Mouse (Mus musculus) stomach, embryonic 14.5 days (tissue): ENCODE data around the gene Olfr1188. TPM values are rescaled to one million over a fixed set of nuclear protein-coding genes. Genes with fewer than 3 reads are reported as not detected.
"Not testable (repeated sequence)": the region's sequence is repeated elsewhere in the genome, so short reads cannot be mapped to it uniquely, and the experiment has no call there.

ENCODE experiments used
- ATAC-seq: fragments of 200-750 bp; cut with Nextera tagmentation; 2 replicates; pipeline ENCODE4 v1.8.0; 2017; ENCODE audit warnings: low read depth, moderate TSS enrichment; ENCODE audit not compliant: insufficient number of reproducible peaks, insufficient read depth, low FRiP score
- H3K27ac ChIP-seq: fragments of 300-500 bp; sonication (generic); 2 replicates; pipeline ENCODE4 v1.5.1; 2014; ENCODE audit warnings: mild to moderate bottlenecking, low read length, moderate library complexity, mixed read lengths
- H3K27me3 ChIP-seq: fragments of 300-500 bp; sonication (generic); 2 replicates; pipeline ENCODE4 v1.6.1; 2014; ENCODE audit warnings: low read length, control low read depth, mixed read lengths; ENCODE audit not compliant: control insufficient read depth, insufficient read depth
- H3K36me3 ChIP-seq: fragments of 300-500 bp; sonication (generic); 2 replicates; pipeline ENCODE4 v1.6.1; 2014; ENCODE audit warnings: mild to moderate bottlenecking, control low read depth, low read length, moderate library complexity, mixed read lengths; ENCODE audit not compliant: control insufficient read depth, insufficient read depth
- H3K4me1 ChIP-seq: fragments of 300-500 bp; sonication (generic); 2 replicates; pipeline ENCODE4 v1.6.1; 2014; ENCODE audit warnings: low read length, control low read depth, mixed read lengths; ENCODE audit not compliant: control insufficient read depth, insufficient read depth
- H3K4me2 ChIP-seq: fragments of 300-500 bp; sonication (generic); replicated peaks from 2 replicates; pipeline ENCODE4 v1.6.1; 2014; ENCODE audit warnings: low read depth, low read length, control low read depth
- H3K4me3 ChIP-seq: fragments of 300-500 bp; sonication (generic); 2 replicates; pipeline ENCODE4 v1.5.1; 2014; ENCODE audit warnings: low read depth, low read length, control low read depth
- H3K9ac ChIP-seq: fragments of 300-500 bp; sonication (generic); replicated peaks from 2 replicates; pipeline ENCODE4 v1.6.1; 2014; ENCODE audit warnings: low read depth, mild to moderate bottlenecking, control low read depth, low read length, moderate library complexity, mixed read lengths
- H3K9me3 ChIP-seq: fragments of 300-500 bp; sonication (generic); 2 replicates; pipeline ENCODE4 v1.6.1; 2016; ENCODE audit warnings: low read depth, low read length, control low read depth; ENCODE audit not compliant: control insufficient read depth
- WGBS: fragments of 180-500 bp; shearing (Covaris S2); extraction: QIAGEN DNeasy Blood & Tissue Kit; methylation state at CpG from one replicate; pipeline ENCODE4 v1.1.7; 2014; 5-methylcytosine and 5-hydroxymethylcytosine counted together
- polyA plus RNA-seq: library from polyadenylated mRNA; unstranded; fragments of >200 nt; fragmentation: Nextera tagmentation; extraction: Ambion mirVana; gene quantifications from 2 replicates; pipeline ENCODE4 v1.2.1, GENCODE M21; 2014

Gene Olfr1188
- polyA plus RNA-seq, result not detected in 2 replicates

DNA sequence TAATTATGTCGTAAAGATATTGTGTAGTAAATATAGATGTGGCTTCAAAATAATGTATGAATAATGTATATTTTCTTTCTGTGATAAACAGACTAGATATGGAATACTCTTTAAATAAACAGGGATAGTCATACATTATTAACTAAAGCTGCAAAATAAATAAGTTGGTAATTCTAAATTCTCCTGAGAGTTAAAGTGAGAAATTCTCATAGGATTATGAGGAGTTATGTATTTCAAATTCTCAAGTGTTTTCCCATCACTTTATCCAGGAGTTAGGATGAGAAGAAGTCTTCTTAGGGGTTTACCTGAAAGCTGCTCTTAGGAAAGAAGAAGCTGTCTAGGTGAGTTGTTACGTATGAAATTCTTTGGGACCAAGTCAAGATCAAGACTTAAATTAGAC, at the start of gene Olfr1188:
TSS of gene Olfr1188 (plus strand) at position 301 of the 400 bp plus-strand sequence.
- Histone ChIP-seq H3K4me3 (no peak within 1 kb of the TSS), H3K27me3 (no peaks in the 10 kb centered on the region)
- 85% methylated on average over 2 of the region's 2 CpGs for WGBS

DNA sequence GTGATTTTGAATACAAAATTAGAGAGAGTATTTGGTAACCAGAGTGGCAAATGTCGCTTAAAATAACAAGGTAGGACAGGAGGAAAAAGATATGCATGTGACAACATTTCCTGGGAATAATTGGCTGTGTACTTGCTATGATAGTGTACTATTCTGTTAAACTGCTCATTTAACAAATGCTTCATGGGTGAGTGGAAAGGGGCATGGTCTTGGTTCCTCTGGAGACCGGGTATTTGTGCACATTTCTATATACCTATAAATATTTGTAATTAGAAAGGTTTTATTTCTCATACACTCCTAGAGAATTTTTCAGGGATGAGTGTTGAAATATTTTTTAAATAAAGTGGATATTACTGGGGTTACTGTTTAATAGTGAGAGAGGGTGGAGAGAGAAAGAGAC, 38.5 kb upstream of the Olfr1188 start, which contains the start of gene Olfr1186:
TSS of gene Olfr1186 (plus strand) at position 301 of the 400 bp plus-strand sequence.
- Histone ChIP-seq H3K36me3 (no peaks in the 10 kb centered on the region), H3K9ac (no peak within 1 kb of the TSS), H3K4me1 (no peaks in the 10 kb centered on the region), H3K9me3 (no peaks in the 10 kb centered on the region), H3K4me2 (no peak within 1 kb of the TSS), H3K27me3 (no peaks in the 10 kb centered on the region), H3K4me3 (no peak within 1 kb of the TSS), H3K27ac (no peak within 1 kb of the TSS)
- no peak for ATAC-seq
- WGBS, result 87% methylated on average over 2 of the region's 2 CpGs

More for the DNA sequence above, at the start of gene Olfr1188:
- Histone ChIP-seq H3K4me2 (no peak within 1 kb of the TSS), H3K27ac (no peak within 1 kb of the TSS), H3K4me1 (no peaks in the 10 kb centered on the region), H3K9ac (no peak within 1 kb of the TSS), H3K36me3 (no peaks in the 10 kb centered on the region), H3K9me3 (no peaks in the 10 kb centered on the region)
- ATAC-seq, result no peak

DNA sequence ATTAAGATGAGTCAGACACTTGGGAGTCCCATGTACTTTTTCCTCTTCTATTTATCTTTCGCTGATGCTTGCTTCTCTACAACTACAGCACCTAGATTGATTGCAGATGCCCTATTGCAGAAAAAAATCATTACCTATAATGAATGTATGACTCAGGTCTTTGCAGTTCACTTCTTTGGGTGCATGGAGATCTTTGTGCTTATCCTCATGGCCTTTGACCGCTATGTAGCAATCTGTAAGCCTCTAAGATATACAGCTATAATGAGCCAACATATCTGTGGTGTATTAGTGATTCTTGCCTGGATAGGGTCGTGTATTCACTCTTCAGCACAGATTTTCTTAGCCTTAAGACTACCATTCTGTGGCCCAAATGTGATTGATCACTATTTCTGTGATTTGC, 31.0 kb upstream of the Olfr1188 start:
- 72% methylated on average over 3 of the region's 3 CpGs for WGBS
- no peak for ATAC-seq
- no peak overlapping the region for H3K27ac ChIP-seq
- H3K4me3 ChIP-seq, result no peak overlapping the region
- no peak overlapping the region for H3K4me2 ChIP-seq
- no peaks in the 10 kb centered on the region for H3K27me3 ChIP-seq
- H3K9ac ChIP-seq, result no peak overlapping the region
- H3K9me3 ChIP-seq, result no peaks in the 10 kb centered on the region
- no peaks in the 10 kb centered on the region for H3K4me1 ChIP-seq
- no peaks in the 10 kb centered on the region for H3K36me3 ChIP-seq

DNA sequence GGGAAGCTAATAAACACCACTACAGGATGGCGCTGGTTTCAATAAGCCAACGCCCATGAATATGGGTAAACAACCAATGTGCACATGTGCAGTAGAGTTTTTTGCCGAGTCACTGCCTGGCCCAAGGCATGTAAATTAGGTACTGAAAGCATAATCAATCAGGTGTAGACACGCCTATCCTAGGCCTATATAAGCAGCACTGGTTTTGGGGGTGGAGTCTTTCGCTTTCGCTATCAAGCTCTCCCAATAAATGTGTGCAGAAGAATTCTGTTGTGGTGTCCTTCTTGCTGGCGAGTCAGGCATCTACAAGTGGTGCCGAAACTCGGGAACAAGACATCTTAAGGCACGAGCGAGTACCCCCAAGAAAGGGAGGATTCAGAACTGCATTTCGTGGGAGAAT, 16.0 kb downstream of the Olfr1188 start:
- not testable (repeated sequence) for H3K27ac ChIP-seq, H3K4me3 ChIP-seq, ATAC-seq, H3K4me2 ChIP-seq, H3K4me1 ChIP-seq, H3K36me3 ChIP-seq, H3K9me3 ChIP-seq, H3K9ac ChIP-seq, H3K27me3 ChIP-seq
- 90% methylated on average over 12 of the region's 12 CpGs for WGBS

DNA sequence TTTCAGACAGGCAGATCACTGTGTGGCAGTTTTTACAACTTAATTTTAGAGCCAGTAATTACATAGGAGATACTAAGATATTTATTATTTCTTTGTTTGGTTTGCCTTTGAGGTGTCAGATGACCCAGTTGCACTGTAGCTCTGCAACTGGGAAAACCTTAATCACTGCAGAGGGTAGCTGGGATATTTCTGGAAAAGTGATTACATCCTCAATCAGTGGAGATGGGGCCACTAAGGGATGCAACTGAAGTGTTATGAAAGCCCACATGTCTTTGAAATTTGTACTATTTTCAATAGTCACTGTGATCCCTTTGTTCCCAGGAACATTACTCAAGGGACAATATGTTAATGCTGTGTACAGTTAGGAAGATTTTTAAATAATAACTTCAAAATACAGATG, 29.4 kb downstream of the Olfr1188 start, which contains the start of gene Olfr1189:
TSS of gene Olfr1189 (plus strand) at position 301 of the 400 bp plus-strand sequence.
- no peaks in the 10 kb centered on the region for H3K9me3 ChIP-seq
- H3K36me3 ChIP-seq, result no peaks in the 10 kb centered on the region
- no peak for ATAC-seq
- H3K27ac ChIP-seq, result no peak within 1 kb of the TSS
- no peaks in the 10 kb centered on the region for H3K4me1 ChIP-seq
- no peaks in the 10 kb centered on the region for H3K27me3 ChIP-seq
- no peak within 1 kb of the TSS for H3K9ac ChIP-seq
- no peak within 1 kb of the TSS for H3K4me2 ChIP-seq
- no peak within 1 kb of the TSS for H3K4me3 ChIP-seq

Other genes with a start within 250 kb of the Olfr1188 start
- gene Olfr1174-ps, start 241.8 kb upstream of the Olfr1188 start, polyA plus RNA-seq, result not detected in 2 replicates
- gene Olfr1175-ps, start 229.7 kb upstream of the Olfr1188 start, polyA plus RNA-seq, result not detected in 2 replicates
- gene Olfr1176, start 220.2 kb upstream of the Olfr1188 start, polyA plus RNA-seq, result not detected in 2 replicates
- gene Olfr1177-ps, start 210.4 kb upstream of the Olfr1188 start, polyA plus RNA-seq, result not detected in 2 replicates
- not detected in 2 replicates for gene Olfr1178, start 169.9 kb upstream of the Olfr1188 start, polyA plus RNA-seq
- gene Olfr1179, start 150.5 kb upstream of the Olfr1188 start, polyA plus RNA-seq, result not detected in 2 replicates
- gene Olfr1180, start 137.8 kb upstream of the Olfr1188 start, polyA plus RNA-seq, result not detected in 2 replicates
- not detected in 2 replicates for gene Olfr1181, start 130.8 kb upstream of the Olfr1188 start, polyA plus RNA-seq
- gene Gm13757, start 107.8 kb upstream of the Olfr1188 start, polyA plus RNA-seq, result not detected in 2 replicates
- not detected in 2 replicates for gene Olfr1183, start 102.1 kb upstream of the Olfr1188 start, polyA plus RNA-seq
- not detected in 2 replicates for gene Olfr1184, start 73.3 kb upstream of the Olfr1188 start, polyA plus RNA-seq
- gene Olfr1185-ps1, start 63.6 kb upstream of the Olfr1188 start, polyA plus RNA-seq, result not detected in 2 replicates
- gene Olfr1186, start 38.4 kb upstream of the Olfr1188 start, polyA plus RNA-seq, result not detected in 2 replicates
- not detected in 2 replicates for gene Olfr1189, start 29.5 kb downstream of the Olfr1188 start, polyA plus RNA-seq
- not detected in 2 replicates for gene Olfr1191-ps1, start 83.6 kb downstream of the Olfr1188 start, polyA plus RNA-seq
- not detected in 2 replicates for gene Olfr1192-ps1, start 91.6 kb downstream of the Olfr1188 start, polyA plus RNA-seq
- not detected in 2 replicates for gene Olfr1193, start 118.7 kb downstream of the Olfr1188 start, polyA plus RNA-seq
- not detected in 2 replicates for gene Olfr1195, start 132.3 kb downstream of the Olfr1188 start, polyA plus RNA-seq
- gene Olfr1196, start 147.7 kb downstream of the Olfr1188 start, polyA plus RNA-seq, result not detected in 2 replicates
- not detected in 2 replicates for gene Olfr1197, start 175.4 kb downstream of the Olfr1188 start, polyA plus RNA-seq
- not detected in 2 replicates for gene Olfr1198, start 194.4 kb downstream of the Olfr1188 start, polyA plus RNA-seq
- gene Olfr1199, start 203.5 kb downstream of the Olfr1188 start, polyA plus RNA-seq, result not detected in 2 replicates
- not detected in 2 replicates for gene Olfr1200, start 213.6 kb downstream of the Olfr1188 start, polyA plus RNA-seq
- gene Olfr1201, start 236.1 kb downstream of the Olfr1188 start, polyA plus RNA-seq, result not detected in 2 replicates